Comparison of ENCODE assay signal across 13 mouse cellular contexts in the genomic region with DNA sequence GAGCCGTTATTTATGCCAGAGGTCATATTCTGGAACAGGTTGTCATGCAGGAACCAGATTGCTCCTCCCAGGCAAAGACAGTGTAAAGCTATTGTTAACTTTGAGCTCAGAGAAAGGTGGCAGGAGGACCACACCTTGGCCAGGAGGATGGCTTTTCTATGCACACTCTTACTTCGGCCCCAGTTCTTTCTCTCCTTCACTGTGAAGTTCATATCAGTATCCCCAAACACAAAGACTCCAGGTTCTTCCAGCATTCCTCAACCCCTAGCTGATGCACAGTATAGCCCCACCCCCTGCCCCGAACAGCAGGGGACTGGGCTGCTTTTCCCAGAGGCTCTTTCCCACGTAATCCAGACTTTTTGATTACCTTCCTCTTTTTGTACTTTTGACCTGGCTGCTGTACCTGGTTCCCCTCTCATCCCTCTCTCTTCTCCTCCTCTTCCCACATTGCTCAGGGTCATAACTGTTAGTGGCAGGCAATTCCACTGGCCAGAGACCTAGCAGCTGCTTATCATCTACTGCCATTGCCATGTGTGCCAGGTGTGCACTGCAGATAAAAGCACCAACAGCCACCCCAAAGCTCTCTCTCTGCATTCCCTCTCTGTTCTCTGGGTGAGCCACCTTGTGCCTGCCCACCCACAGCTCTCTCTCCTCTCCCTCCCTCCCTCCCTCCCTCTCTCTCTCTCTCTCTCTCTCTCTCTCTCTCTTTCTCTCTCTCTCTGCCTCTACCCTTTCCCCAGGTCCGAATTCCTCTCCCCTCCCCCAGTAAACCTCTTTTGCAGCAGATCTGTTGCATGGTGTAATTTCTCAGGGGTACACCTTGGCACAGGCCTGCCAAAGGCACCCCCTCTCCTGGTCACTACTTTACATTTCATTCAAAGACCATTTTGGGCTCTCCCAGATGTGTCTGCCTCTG. TPM values are rescaled to one million over a fixed set of nuclear protein-coding genes. Genes with fewer than 3 reads are reported as not detected.
DNase-seq lines count a peak whose midpoint lies in the region; ATAC-seq and TF ChIP-seq lines count a peak whose summit lies in the region.
"Had no signal": no experiment of that assay in that cellular context is flagged by ENCODE, and none has a peak within 500 bp of the region (broad histone marks: within the 10 kb centered on the region; RNA-seq: fewer than 3 reads in every experiment).

No protein-coding gene starts in this region.

- DNase-seq in forebrain, embryonic 10.5 days (ENCODE audit: extremely low spot score, low spot score): no peak
- no peak for DNase-seq in forebrain, embryonic 11.5 days (ENCODE audit: low spot score)
- DNase-seq in thymus, postnatal 14 days: peak; percentile 20
- no peak for DNase-seq in thymus, postnatal 4 days
- DNase-seq in liver, embryonic 14.5 days (ENCODE audit: low read depth in 3 of 3, low spot score in 3 of 3): peak; percentile 92 to 93 (median 93)
- no peak for DNase-seq in frontal cortex, postnatal 14 days (ENCODE audit: low spot score in 2 of 2)
- no peak for DNase-seq in MN1 (ENCODE audit: low spot score)
- DNase-seq in embryo, embryonic 9.5 days (ENCODE audit: extremely low spot score): no peak
- DNase-seq: adrenal gland, postnatal 25 days; cerebellum, adult 9-11 months; heart, postnatal 14 days; kidney, adult 9 months had no signal

- peaks cover 22% of the 10 kb centered on the region for H3K4me1 ChIP-seq in forebrain, embryonic 10.5 days
- 0 out of 2 replicates have a peak, but pooled peaks cover 4% of the 10 kb centered on the region for H3K4me1 ChIP-seq in forebrain, embryonic 11.5 days (replicated peaks; ENCODE audit: control insufficient read depth, insufficient read depth, low read length)
- H3K4me1 ChIP-seq in liver, embryonic 14.5 days (replicated peaks; ENCODE audit: control insufficient read depth in 2 of 2, insufficient read depth in 2 of 2, low read length in 1 of 2): peaks cover 60 to 62% of the 10 kb centered on the region in 2 experiments

- H3K27ac ChIP-seq in forebrain, embryonic 10.5 days: peak overlapping the region; percentile 53
- H3K27ac ChIP-seq in forebrain, embryonic 11.5 days (ENCODE audit: low read depth, low read length): no peak overlapping the region
- H3K27ac ChIP-seq in liver, embryonic 14.5 days: peak overlapping the region; percentile 92
- H3K27ac ChIP-seq: embryonic facial prominence, embryonic 13.5 days had no signal

- TF ChIP-seq EP300 in liver, embryonic 14.5 days (IDR thresholded peaks at IDR 0.05; ENCODE audit: low read depth): peak; percentile 98

- no peaks in the 10 kb centered on the region for H3K27me3 ChIP-seq in forebrain, embryonic 10.5 days (ENCODE audit: poor library complexity, severe bottlenecking)
- H3K27me3 ChIP-seq in forebrain, embryonic 11.5 days (ENCODE audit: control insufficient read depth, insufficient read depth, low read length): no peaks in the 10 kb centered on the region
- no peaks in the 10 kb centered on the region for H3K27me3 ChIP-seq in liver, embryonic 14.5 days (ENCODE audit: control insufficient read depth, insufficient read depth, low read length)
- H3K27me3 ChIP-seq: embryonic facial prominence, embryonic 13.5 days had no signal

- 45% methylated on average over 5 of the region's 5 CpGs for WGBS in forebrain, embryonic 10.5 days
- 44% methylated on average over 5 of the region's 5 CpGs for WGBS in forebrain, embryonic 11.5 days
- WGBS in liver, embryonic 14.5 days (ENCODE audit: insufficient replicate concordance): 14% methylated on average over 5 of the region's 5 CpGs

- no peak for ATAC-seq in forebrain, embryonic 11.5 days (replicated peaks; ENCODE audit: low FRiP score)
- ATAC-seq in liver, embryonic 14.5 days (ENCODE audit: insufficient read depth): peak; percentile 89

- no peaks in the 10 kb centered on the region for H3K36me3 ChIP-seq in forebrain, embryonic 10.5 days (replicated peaks)
- no peaks in the 10 kb centered on the region for H3K36me3 ChIP-seq in forebrain, embryonic 11.5 days (ENCODE audit: control insufficient read depth, insufficient read depth, low read length)
- no peaks in the 10 kb centered on the region for H3K36me3 ChIP-seq in liver, embryonic 14.5 days (replicated peaks; ENCODE audit: control insufficient read depth, insufficient read depth, low read depth)
- H3K36me3 ChIP-seq: embryonic facial prominence, embryonic 13.5 days had no signal

- H3K9me3 ChIP-seq in forebrain, embryonic 10.5 days: no peaks in the 10 kb centered on the region
- H3K9me3 ChIP-seq in forebrain, embryonic 11.5 days (ENCODE audit: control insufficient read depth, low read length): no peaks in the 10 kb centered on the region
- no peaks in the 10 kb centered on the region for H3K9me3 ChIP-seq in liver, embryonic 14.5 days (ENCODE audit: control insufficient read depth, low read length)
- H3K9me3 ChIP-seq: embryonic facial prominence, embryonic 13.5 days had no signal

- H3K9ac ChIP-seq in forebrain, embryonic 11.5 days (ENCODE audit: low read length): no peak overlapping the region
- H3K9ac ChIP-seq in liver, embryonic 14.5 days (replicated peaks): peak overlapping the region; percentile 76
- H3K9ac ChIP-seq: embryonic facial prominence, embryonic 13.5 days had no signal

- H3K4me2 ChIP-seq in forebrain, embryonic 11.5 days (ENCODE audit: low read depth, low read length, severe bottlenecking): no peak overlapping the region
- H3K4me2 ChIP-seq in liver, embryonic 14.5 days (ENCODE audit: low read depth): peak overlapping the region; percentile 68
- H3K4me2 ChIP-seq: embryonic facial prominence, embryonic 13.5 days had no signal

- peak; percentile 26; the same call in 1 of the 2 replicates for TF ChIP-seq CTCF in liver, embryonic 14.5 days (IDR thresholded peaks at IDR 0.05; ENCODE audit: low read depth)

- H3K4me3 ChIP-seq in forebrain, embryonic 10.5 days: no peak overlapping the region
- no peak overlapping the region for H3K4me3 ChIP-seq in forebrain, embryonic 11.5 days (ENCODE audit: low read depth, low read length)
- peak overlapping the region; percentile 31 to 41 for H3K4me3 ChIP-seq in liver, embryonic 14.5 days (ENCODE audit: insufficient read depth in 1 of 2, low read depth in 2 of 2, low read length in 2 of 2)
- H3K4me3 ChIP-seq: embryonic facial prominence, embryonic 13.5 days had no signal

RNA-seq across cellular contexts. Expression of a gene that starts 23.4 kb away (rescaled TPM):
- polyA plus RNA-seq in forebrain, embryonic 10.5 days (2016; fragmentation: Nextera tagmentation; extraction: Ambion mirVana): 28.7 and 29.2 TPM in 2 replicates
- 37.6 and 41.4 TPM in 2 replicates for polyA plus RNA-seq in forebrain, embryonic 11.5 days (2014; fragmentation: Nextera tagmentation; extraction: Ambion mirVana)
- polyA plus RNA-seq in liver, embryonic 14.5 days (2012; rRNA removed): 6.9 and 8.7 TPM in 2 replicates
- polyA plus RNA-seq in liver, embryonic 14.5 days (2014; fragmentation: Nextera tagmentation; extraction: Ambion mirVana): 15.5 and 16.9 TPM in 2 replicates

RNA-seq across cellular contexts. Expression of a gene that starts 34.0 kb away (rescaled TPM):
- polyA plus RNA-seq in forebrain, embryonic 10.5 days (2016; fragmentation: Nextera tagmentation; extraction: Ambion mirVana): 33.9 and 35.6 TPM in 2 replicates
- polyA plus RNA-seq in forebrain, embryonic 11.5 days (2014; fragmentation: Nextera tagmentation; extraction: Ambion mirVana): 31.2 and 33.6 TPM in 2 replicates
- polyA plus RNA-seq in liver, embryonic 14.5 days (2012; rRNA removed): 3.2 and 6.1 TPM in 2 replicates
- 16.1 and 17.7 TPM in 2 replicates for polyA plus RNA-seq in liver, embryonic 14.5 days (2014; fragmentation: Nextera tagmentation; extraction: Ambion mirVana)

RNA-seq across cellular contexts. Expression of a gene that starts 42.0 kb away (rescaled TPM):
- 330 and 358 TPM in 2 replicates for polyA plus RNA-seq in forebrain, embryonic 10.5 days (2016; fragmentation: Nextera tagmentation; extraction: Ambion mirVana)
- polyA plus RNA-seq in forebrain, embryonic 11.5 days (2014; fragmentation: Nextera tagmentation; extraction: Ambion mirVana): 332 and 372 TPM in 2 replicates
- polyA plus RNA-seq in liver, embryonic 14.5 days (2012; rRNA removed): 22.2 and 33.6 TPM in 2 replicates
- 102 and 107 TPM in 2 replicates for polyA plus RNA-seq in liver, embryonic 14.5 days (2014; fragmentation: Nextera tagmentation; extraction: Ambion mirVana)

Comparison
In these comparisons a context has a peak if more than half of its experiments do, and no peak if none do; other contexts are left out.
1. DNase-seq: peak in thymus, postnatal 14 days (single experiment) and liver, embryonic 14.5 days (3 of 3); none in forebrain, embryonic 10.5 days (single experiment), forebrain, embryonic 11.5 days (single experiment), thymus, postnatal 4 days (single experiment), frontal cortex, postnatal 14 days (0 of 2), MN1 (single experiment) and embryo, embryonic 9.5 days (single experiment).
2. H3K4me3 ChIP-seq: peak in liver, embryonic 14.5 days (2 of 2); none in forebrain, embryonic 10.5 days (single experiment) and forebrain, embryonic 11.5 days (single experiment).